Mouse (Mus musculus): ENCODE data around the gene Nup62cl. TPM values are rescaled to one million over a fixed set of nuclear protein-coding genes. Genes with fewer than 3 reads are reported as not detected.
A peak's percentile ranks its signal among the peaks of the same experiment; 100 is the strongest.

Nup62cl gene
- 1.7 and 1.8 TPM in 2 replicates for polyA plus RNA-seq (2015; fragmentation: Nextera tagmentation; extraction: Ambion mirVana)

DNA sequence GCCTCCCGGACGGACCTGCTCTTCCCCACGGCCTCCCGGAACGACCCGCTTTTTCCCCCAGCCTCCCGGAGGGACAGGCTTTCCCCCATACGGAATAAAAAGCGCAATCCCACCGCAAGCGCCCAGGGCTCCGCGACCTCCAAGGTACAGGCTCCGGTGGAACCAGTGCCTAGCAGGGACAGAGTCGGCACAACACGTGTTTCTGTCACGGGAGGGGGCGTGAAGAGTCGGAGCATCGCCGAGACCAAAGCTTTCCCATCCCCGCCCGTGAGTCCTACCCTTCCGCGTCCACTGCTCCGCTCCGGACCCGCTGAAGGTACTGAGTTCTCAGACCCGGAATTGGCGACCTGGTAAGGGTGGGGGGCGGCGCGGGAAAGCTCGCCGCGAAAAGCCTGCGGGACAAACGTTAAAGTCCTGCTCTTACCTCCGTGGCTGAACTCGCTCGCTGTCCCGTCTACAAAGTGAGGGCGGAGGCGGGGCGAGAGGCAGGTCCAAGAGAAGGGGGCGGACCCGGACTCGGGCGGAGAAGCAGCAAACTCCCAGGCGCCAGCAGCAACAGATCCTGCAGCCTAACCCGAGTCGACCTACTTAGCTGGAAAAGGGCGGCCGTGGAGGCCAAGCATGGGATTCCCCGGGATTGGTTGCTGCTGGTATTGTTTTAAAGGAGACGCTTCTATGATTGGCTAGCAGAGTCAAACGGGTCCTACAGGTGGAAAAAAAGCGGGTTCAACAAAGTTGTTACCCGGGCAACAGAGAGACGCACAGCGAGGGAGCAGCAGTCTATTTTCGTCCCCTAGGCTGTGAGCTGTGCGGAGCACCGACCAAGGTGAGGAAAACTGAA, at the start of gene Nup62cl, which contains the start of gene Pih1h3b:
Nup62cl (minus strand) TSS at position 578 of the 841 bp plus-strand sequence.
Pih1h3b (plus strand) TSS at position 745 of the 841 bp plus-strand sequence.
- ATAC-seq (ENCODE audit: low read depth), result peak; percentile 58
- no peaks in the 10 kb centered on the region for H3K4me1 ChIP-seq (ENCODE audit: control insufficient read depth, low read depth, low read length)
- H3K4me2 ChIP-seq (ENCODE audit: low read depth, low read length), result peak within 1 kb of the TSS; percentile 43
- peaks cover 15% of the 10 kb centered on the region for H3K27me3 ChIP-seq (ENCODE audit: control insufficient read depth, insufficient read depth, low read depth, low read length)
- no peak within 1 kb of the TSS for H3K27ac ChIP-seq (ENCODE audit: low read length)
- peak within 1 kb of the TSS; percentile 47 for H3K4me3 ChIP-seq (ENCODE audit: low read depth, low read length)
- no peaks in the 10 kb centered on the region; the same call in 1 of the 2 replicates for H3K9me3 ChIP-seq (replicated peaks; ENCODE audit: control insufficient read depth, low read length)
- H3K36me3 ChIP-seq (ENCODE audit: control insufficient read depth, insufficient read depth), result no peaks in the 10 kb centered on the region
- H3K9ac ChIP-seq (ENCODE audit: low read depth, low read length), result no peak within 1 kb of the TSS
- WGBS (ENCODE audit: insufficient replicate concordance), result 25% methylated on average over 64 of the region's 64 CpGs

DNA sequence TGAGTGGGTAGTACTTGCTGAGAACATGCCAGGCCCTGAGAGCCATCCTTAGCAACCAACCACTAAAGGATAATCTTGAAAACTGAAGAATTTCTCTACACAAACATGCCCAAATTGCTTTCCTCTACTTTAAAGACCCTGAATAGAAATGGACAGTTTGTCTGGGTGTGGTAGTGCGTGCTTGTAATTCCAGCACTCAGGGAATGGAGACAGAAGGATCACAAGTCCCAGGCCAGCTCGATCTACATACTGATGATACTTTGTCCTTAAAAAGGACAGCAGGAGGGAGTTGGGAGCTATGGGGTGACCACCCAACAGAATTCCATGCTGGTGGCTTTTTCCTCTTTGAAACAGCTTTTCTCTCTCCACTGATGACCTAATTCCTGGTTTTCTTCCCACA, 31.6 kb upstream of the Nup62cl start:
- 48% methylated on average over 2 of the region's 2 CpGs for WGBS (ENCODE audit: insufficient replicate concordance)
- ATAC-seq (ENCODE audit: low read depth), result no peak

DNA sequence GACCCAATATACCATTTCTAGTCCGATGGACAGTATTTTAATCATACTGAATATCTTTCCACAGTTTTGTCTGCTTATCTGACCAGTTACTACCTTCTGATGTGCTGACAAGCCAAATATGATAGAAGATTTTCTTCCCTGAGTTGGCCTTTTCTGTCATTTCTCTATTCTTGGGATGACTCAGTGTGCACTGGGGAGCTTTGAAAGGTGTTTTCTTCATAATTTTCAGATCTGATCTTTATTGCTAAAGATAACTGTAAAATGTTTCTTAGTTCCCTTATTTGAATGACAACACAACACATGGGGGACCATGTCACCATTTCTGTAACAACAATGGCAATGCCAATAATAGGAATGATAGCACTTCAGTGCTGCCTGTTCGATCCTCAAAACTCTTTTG, 20.0 kb upstream of the Nup62cl start:
- no peak for ATAC-seq (ENCODE audit: low read depth)
- H3K9ac ChIP-seq (ENCODE audit: low read depth, low read length), result no peak overlapping the region
- H3K27me3 ChIP-seq (ENCODE audit: control insufficient read depth, insufficient read depth, low read depth, low read length), result no peaks in the 10 kb centered on the region
- no peak overlapping the region for H3K4me3 ChIP-seq (ENCODE audit: low read depth, low read length)
- H3K27ac ChIP-seq (ENCODE audit: low read length), result no peak overlapping the region
- H3K4me1 ChIP-seq (ENCODE audit: control insufficient read depth, low read depth, low read length), result no peaks in the 10 kb centered on the region
- H3K9me3 ChIP-seq (replicated peaks; ENCODE audit: control insufficient read depth, low read length), result no peaks in the 10 kb centered on the region
- no peaks in the 10 kb centered on the region for H3K36me3 ChIP-seq (ENCODE audit: control insufficient read depth, insufficient read depth)
- no peak overlapping the region for H3K4me2 ChIP-seq (ENCODE audit: low read depth, low read length)
- 80% methylated on average over 2 of the region's 2 CpGs for WGBS (ENCODE audit: insufficient replicate concordance)

More for the DNA sequence above, 31.6 kb upstream of the Nup62cl start:
- H3K27me3 ChIP-seq (ENCODE audit: control insufficient read depth, insufficient read depth, low read depth, low read length), result no peaks in the 10 kb centered on the region
- H3K9ac ChIP-seq (ENCODE audit: low read depth, low read length), result no peak overlapping the region
- H3K4me2 ChIP-seq (ENCODE audit: low read depth, low read length), result no peak overlapping the region
- no peak overlapping the region for H3K27ac ChIP-seq (ENCODE audit: low read length)
- H3K9me3 ChIP-seq (replicated peaks; ENCODE audit: control insufficient read depth, low read length), result no peaks in the 10 kb centered on the region
- H3K4me1 ChIP-seq (ENCODE audit: control insufficient read depth, low read depth, low read length), result no peaks in the 10 kb centered on the region
- no peak overlapping the region for H3K4me3 ChIP-seq (ENCODE audit: low read depth, low read length)
- no peaks in the 10 kb centered on the region for H3K36me3 ChIP-seq (ENCODE audit: control insufficient read depth, insufficient read depth)

DNA sequence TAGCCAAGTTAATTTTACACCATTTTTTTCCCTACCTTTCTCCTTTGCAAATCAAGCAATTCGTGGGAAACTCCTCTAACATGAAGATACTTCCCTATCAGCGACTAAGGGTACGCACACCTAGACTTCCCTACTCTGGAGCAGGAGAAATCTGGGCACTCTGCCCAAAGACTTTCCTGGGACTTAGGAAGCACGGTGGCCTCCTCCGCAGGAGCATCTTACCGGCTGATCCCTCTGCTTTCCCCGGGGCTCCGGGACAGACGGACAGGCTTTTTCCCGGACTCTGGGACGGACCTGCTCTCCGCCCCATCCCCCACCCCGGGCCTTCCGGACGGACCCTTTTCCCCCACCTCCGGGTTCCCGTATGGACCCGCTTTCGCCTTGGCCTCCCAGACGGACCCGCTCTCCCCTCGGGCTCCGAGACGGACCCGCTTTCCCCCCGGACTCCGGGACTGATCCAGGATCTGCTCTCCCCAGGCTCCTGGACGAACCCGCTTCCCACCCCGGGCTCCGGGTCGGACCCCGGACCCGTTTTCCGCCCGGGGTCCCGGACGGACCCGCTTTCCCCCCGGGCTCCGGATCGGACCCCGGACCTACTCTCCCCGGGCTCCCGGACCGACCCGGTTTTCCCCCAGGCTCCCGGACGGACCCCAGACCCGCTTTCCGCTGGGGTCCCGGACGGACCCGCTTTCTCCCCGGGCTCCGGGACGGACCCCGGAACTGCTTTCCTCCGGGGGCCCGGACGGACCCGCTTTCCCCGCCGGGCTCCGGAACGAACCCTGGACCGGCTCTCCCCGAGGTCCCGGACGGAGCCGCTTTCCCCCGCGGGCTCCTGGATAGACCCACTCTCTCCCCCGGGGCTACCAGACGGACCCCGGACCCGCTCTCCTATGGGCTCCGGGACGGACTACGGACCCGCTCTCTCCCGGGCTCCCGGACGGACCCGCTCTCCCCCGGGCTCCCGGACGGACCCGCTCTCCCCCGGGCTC, 1.3 kb downstream of the Nup62cl start:
- Histone ChIP-seq H3K27ac (ENCODE audit: low read length) (no peak overlapping the region), H3K36me3 (ENCODE audit: control insufficient read depth, insufficient read depth) (no peaks in the 10 kb centered on the region), H3K9me3 (replicated peaks; ENCODE audit: control insufficient read depth, low read length) (no peaks in the 10 kb centered on the region; the same call in 1 of the 2 replicates), H3K27me3 (ENCODE audit: control insufficient read depth, insufficient read depth, low read depth, low read length) (peaks cover 15% of the 10 kb centered on the region), H3K9ac (ENCODE audit: low read depth, low read length) (no peak overlapping the region), H3K4me3 (ENCODE audit: low read depth, low read length) (peak overlapping the region; percentile 37), H3K4me2 (ENCODE audit: low read depth, low read length) (peak overlapping the region; percentile 43), H3K4me1 (ENCODE audit: control insufficient read depth, low read depth, low read length) (no peaks in the 10 kb centered on the region)
- ATAC-seq (ENCODE audit: low read depth), result no peak
- 23% methylated on average over 77 of the region's 90 CpGs for WGBS (ENCODE audit: insufficient replicate concordance)

DNA sequence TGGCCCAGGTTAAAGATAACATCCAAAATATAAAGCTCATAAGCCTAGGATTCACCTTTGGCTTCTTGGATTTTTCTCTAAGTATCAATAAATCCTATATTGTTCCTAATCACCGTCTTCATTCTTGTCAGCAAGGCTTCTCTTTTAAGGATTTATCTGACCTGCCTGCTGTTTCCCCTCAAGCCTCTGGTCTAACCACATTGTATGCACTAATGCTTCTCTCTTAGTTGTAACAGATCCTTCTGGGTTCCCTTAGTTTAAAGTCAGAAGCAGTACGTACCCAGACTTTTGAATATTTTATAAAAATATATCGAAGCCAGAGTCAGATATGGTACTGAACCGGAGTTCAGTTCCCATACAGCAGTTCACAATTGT, 63.8 kb downstream of the Nup62cl start:
- peak overlapping the region; percentile 68 for H3K4me3 ChIP-seq (ENCODE audit: low read depth, low read length)
- H3K4me2 ChIP-seq (ENCODE audit: low read depth, low read length), result peak overlapping the region; percentile 53; the same call in 1 of the 2 replicates
- no peak overlapping the region for H3K9ac ChIP-seq (ENCODE audit: low read depth, low read length)
- ATAC-seq (ENCODE audit: low read depth), result no peak
- WGBS (ENCODE audit: insufficient replicate concordance), result 56% methylated on average over 4 of the region's 4 CpGs
- no peaks in the 10 kb centered on the region for H3K4me1 ChIP-seq (ENCODE audit: control insufficient read depth, low read depth, low read length)
- H3K27ac ChIP-seq (ENCODE audit: low read length), result no peak overlapping the region
- H3K36me3 ChIP-seq (ENCODE audit: control insufficient read depth, insufficient read depth), result no peaks in the 10 kb centered on the region
- no peaks in the 10 kb centered on the region for H3K27me3 ChIP-seq (ENCODE audit: control insufficient read depth, insufficient read depth, low read depth, low read length)
- H3K9me3 ChIP-seq (replicated peaks; ENCODE audit: control insufficient read depth, low read length), result no peaks in the 10 kb centered on the region

DNA sequence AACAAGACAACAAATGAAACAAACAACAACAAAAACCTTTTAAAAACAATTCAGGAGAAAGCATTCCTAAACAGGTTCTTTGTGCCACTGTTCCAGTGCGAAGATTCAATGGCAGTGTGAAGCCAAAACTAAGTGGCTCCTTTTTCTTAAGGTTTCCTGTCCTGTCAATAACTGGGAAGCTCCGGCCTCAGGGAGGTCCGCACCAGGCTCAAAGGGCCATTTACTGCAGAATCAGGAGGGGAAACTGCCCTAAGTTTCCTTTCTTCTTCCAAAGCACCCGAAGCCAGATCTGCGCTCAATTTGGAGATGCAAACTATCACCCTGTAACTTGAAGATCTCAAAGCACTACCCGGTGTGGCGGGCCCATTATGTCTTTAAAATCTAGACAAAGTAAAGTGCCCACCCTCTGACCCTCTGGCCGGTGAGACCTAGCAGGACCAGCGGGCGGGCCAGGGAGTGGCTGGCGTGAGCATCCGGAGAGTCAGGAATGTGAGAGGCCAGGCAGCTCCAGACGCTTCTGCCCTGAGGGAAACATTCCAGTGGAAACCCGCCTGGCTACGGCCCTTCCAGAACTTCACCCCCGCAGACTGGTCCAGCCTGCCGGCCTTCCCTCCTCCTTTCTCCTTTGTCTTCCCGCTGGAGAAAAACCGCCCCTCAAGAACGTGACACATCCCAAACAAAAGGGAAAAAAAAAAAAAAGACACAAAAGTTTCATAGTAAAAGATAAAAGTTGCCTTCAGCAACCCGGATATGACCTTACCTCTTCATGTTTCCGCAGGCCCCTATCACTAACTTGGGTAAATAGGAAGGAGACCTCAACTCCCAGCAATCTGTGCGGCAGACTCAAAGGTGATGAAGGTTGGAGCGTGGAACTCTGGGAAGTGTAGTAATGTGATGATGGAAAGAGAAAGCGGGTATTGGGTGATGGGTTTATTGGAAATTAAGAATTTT, 64.5 kb downstream of the Nup62cl start, which contains the start of gene Rbm41:
Rbm41 (minus strand) TSS at position 856 of the 951 bp plus-strand sequence.
- Histone ChIP-seq H3K27me3 (ENCODE audit: control insufficient read depth, insufficient read depth, low read depth, low read length) (no peaks in the 10 kb centered on the region), H3K9ac (ENCODE audit: low read depth, low read length) (peak within 1 kb of the TSS; percentile 57), H3K4me2 (ENCODE audit: low read depth, low read length) (peak within 1 kb of the TSS; percentile 53), H3K27ac (ENCODE audit: low read length) (peak within 1 kb of the TSS; percentile 19; the same call in 1 of the 2 replicates), H3K4me3 (ENCODE audit: low read depth, low read length) (peak within 1 kb of the TSS; percentile 68), H3K36me3 (ENCODE audit: control insufficient read depth, insufficient read depth) (no peaks in the 10 kb centered on the region), H3K9me3 (replicated peaks; ENCODE audit: control insufficient read depth, low read length) (no peaks in the 10 kb centered on the region), H3K4me1 (ENCODE audit: control insufficient read depth, low read depth, low read length) (no peaks in the 10 kb centered on the region)
- WGBS (ENCODE audit: insufficient replicate concordance), result 14% methylated on average over 24 of the region's 25 CpGs
- peak; percentile 82 for ATAC-seq (ENCODE audit: low read depth)

DNA sequence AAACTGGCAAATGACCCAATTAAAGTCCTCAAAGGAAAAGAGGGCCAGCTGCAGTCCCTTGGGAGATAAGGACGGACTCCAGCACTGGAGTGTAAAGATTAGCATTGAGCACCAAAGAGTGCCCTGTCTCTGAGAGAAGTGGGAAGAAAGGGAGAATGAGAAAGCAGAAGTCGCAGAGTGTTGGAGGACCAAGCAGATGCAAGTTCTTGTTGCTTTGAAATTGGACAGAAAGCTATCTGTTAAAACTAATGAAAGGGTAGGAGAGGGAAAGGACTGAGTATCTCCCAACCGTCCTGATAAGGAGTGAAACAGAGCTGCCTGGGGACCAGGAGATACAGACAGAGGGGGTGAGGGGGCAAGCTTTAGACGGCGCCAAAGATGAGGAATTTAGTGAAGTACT, 80.4 kb downstream of the Nup62cl start:
- Histone ChIP-seq H3K4me3 (ENCODE audit: low read depth, low read length) (no peak overlapping the region), H3K36me3 (ENCODE audit: control insufficient read depth, insufficient read depth) (no peaks in the 10 kb centered on the region), H3K9ac (ENCODE audit: low read depth, low read length) (no peak overlapping the region), H3K27ac (ENCODE audit: low read length) (no peak overlapping the region), H3K4me2 (ENCODE audit: low read depth, low read length) (peak overlapping the region; percentile 27), H3K9me3 (replicated peaks; ENCODE audit: control insufficient read depth, low read length) (no peaks in the 10 kb centered on the region), H3K4me1 (ENCODE audit: control insufficient read depth, low read depth, low read length) (no peaks in the 10 kb centered on the region), H3K27me3 (ENCODE audit: control insufficient read depth, insufficient read depth, low read depth, low read length) (no peaks in the 10 kb centered on the region)
- peak; percentile 76 for ATAC-seq (ENCODE audit: low read depth)
- WGBS (ENCODE audit: insufficient replicate concordance), result 34% methylated on average over 5 of the region's 5 CpGs
